Mouse (Mus musculus) heart, embryonic 11.5 days (tissue): Measurements from ENCODE around the gene Fancc. TPM values are rescaled to one million over a fixed set of nuclear protein-coding genes. Genes with fewer than 3 reads are reported as not detected.

Source experiments
- ATAC-seq: fragments of 200-750 bp; cut with Nextera tagmentation; replicated peaks from 2 replicates; pipeline ENCODE4 v1.8.0; 2017; ENCODE audit warnings: moderate library complexity; ENCODE audit not compliant: insufficient number of reproducible peaks, low FRiP score, low TSS enrichment
- H3K27ac ChIP-seq: fragments of 300-500 bp; sonication (generic); 2 replicates; pipeline ENCODE4 v1.5.1; 2014; ENCODE audit warnings: mild to moderate bottlenecking, low read depth, low read length
- H3K27me3 ChIP-seq: fragments of 300-500 bp; sonication (generic); 2 replicates; pipeline ENCODE4 v1.6.1; 2014; ENCODE audit warnings: mild to moderate bottlenecking, low read length, mixed read lengths; ENCODE audit not compliant: control insufficient read depth, insufficient read depth
- H3K36me3 ChIP-seq: fragments of 300-500 bp; sonication (generic); 2 replicates; pipeline ENCODE4 v1.6.1; 2014; ENCODE audit warnings: mild to moderate bottlenecking, low read length, moderate library complexity, mixed read lengths; ENCODE audit not compliant: control insufficient read depth, insufficient read depth
- H3K4me1 ChIP-seq: fragments of 300-500 bp; sonication (generic); 2 replicates; pipeline ENCODE4 v1.6.1; 2014; ENCODE audit warnings: low read length; ENCODE audit not compliant: control insufficient read depth, insufficient read depth
- H3K4me2 ChIP-seq: fragments of 300-500 bp; sonication (generic); 2 replicates; pipeline ENCODE4 v1.6.1; 2014; ENCODE audit warnings: mild to moderate bottlenecking, moderate library complexity
- H3K4me3 ChIP-seq: fragments of 300-500 bp; sonication (generic); 2 replicates; pipeline ENCODE4 v1.5.1; 2014; ENCODE audit warnings: low read depth, low read length
- H3K9ac ChIP-seq: fragments of 300-500 bp; sonication (generic); 2 replicates; pipeline ENCODE4 v1.6.1; 2014; ENCODE audit warnings: mild to moderate bottlenecking, low read depth, low read length, moderate library complexity
- H3K9me3 ChIP-seq: fragments of 300-500 bp; sonication (generic); replicated peaks from 2 replicates; pipeline ENCODE4 v1.6.1; 2016; ENCODE audit warnings: low read length; ENCODE audit not compliant: control insufficient read depth
- WGBS: fragments of 180-500 bp; shearing (Covaris S2); extraction: QIAGEN DNeasy Blood & Tissue Kit; methylation state at CpG from one replicate; pipeline ENCODE4 v1.1.7; 2014; ENCODE audit not compliant: insufficient replicate concordance; 5-methylcytosine and 5-hydroxymethylcytosine counted together
- polyA plus RNA-seq: library from polyadenylated mRNA; unstranded; fragments of >200 nt; fragmentation: Nextera tagmentation; extraction: Ambion mirVana; gene quantifications from 2 replicates; pipeline ENCODE4 v1.2.1, GENCODE M21; 2014

Fancc gene
- 12.3 and 15.6 TPM in 2 replicates for polyA plus RNA-seq

GRCm38 (mm10) chr13:63496646-63497582 lies at the start of gene Fancc:
Fancc (minus strand) TSS chr13:63497278.
- peak within 1 kb of the TSS; percentile 12 for H3K9ac ChIP-seq
- no peaks in the 10 kb centered on the region for H3K36me3 ChIP-seq
- no peaks in the 10 kb centered on the region for H3K4me1 ChIP-seq
- ATAC-seq, result no peak
- H3K9me3 ChIP-seq, result no peaks in the 10 kb centered on the region
- 34% methylated on average over 23 of the region's 23 CpGs for WGBS
- H3K4me3 ChIP-seq, result no peak within 1 kb of the TSS
- H3K27me3 ChIP-seq, result no peaks in the 10 kb centered on the region
- H3K4me2 ChIP-seq, result peak within 1 kb of the TSS; percentile 46
- H3K27ac ChIP-seq, result no peak within 1 kb of the TSS

GRCm38 (mm10) chr13:63545291-63545690 lies 48.2 kb upstream of the Fancc start:
- H3K27ac ChIP-seq, result no peak overlapping the region
- no peak overlapping the region for H3K9ac ChIP-seq
- H3K36me3 ChIP-seq, result peaks cover 21% of the 10 kb centered on the region
- no peak overlapping the region for H3K4me3 ChIP-seq
- peaks cover 15% of the 10 kb centered on the region for H3K4me1 ChIP-seq
- H3K4me2 ChIP-seq, result no peak overlapping the region
- no peaks in the 10 kb centered on the region for H3K9me3 ChIP-seq
- 81% methylated on average over 7 of the region's 7 CpGs for WGBS
- H3K27me3 ChIP-seq, result no peaks in the 10 kb centered on the region
- no peak for ATAC-seq

GRCm38 (mm10) chr13:63544967-63545253 lies 47.8 kb upstream of the Fancc start:
- peaks cover 21% of the 10 kb centered on the region for H3K36me3 ChIP-seq
- no peak for ATAC-seq
- H3K27me3 ChIP-seq, result no peaks in the 10 kb centered on the region
- WGBS, result 57% methylated on average over 5 of the region's 5 CpGs
- H3K4me1 ChIP-seq, result peaks cover 14% of the 10 kb centered on the region
- no peak overlapping the region for H3K4me3 ChIP-seq
- H3K9ac ChIP-seq, result no peak overlapping the region
- H3K4me2 ChIP-seq, result no peak overlapping the region
- no peak overlapping the region for H3K27ac ChIP-seq
- H3K9me3 ChIP-seq, result no peaks in the 10 kb centered on the region

GRCm38 (mm10) chr13:63544119-63544966 lies 47.3 kb upstream of the Fancc start:
- H3K9ac ChIP-seq, result no peak overlapping the region
- no peak overlapping the region for H3K27ac ChIP-seq
- H3K36me3 ChIP-seq, result peaks cover 26% of the 10 kb centered on the region
- H3K4me1 ChIP-seq, result peaks cover 8% of the 10 kb centered on the region
- no peak overlapping the region for H3K4me2 ChIP-seq
- H3K27me3 ChIP-seq, result no peaks in the 10 kb centered on the region
- 76% methylated on average over 13 of the region's 13 CpGs for WGBS
- H3K9me3 ChIP-seq, result no peaks in the 10 kb centered on the region
- ATAC-seq, result no peak
- no peak overlapping the region for H3K4me3 ChIP-seq

- no peak overlapping the region for H3K27ac ChIP-seq
- H3K9me3 ChIP-seq, result no peaks in the 10 kb centered on the region
- H3K4me3 ChIP-seq, result no peak overlapping the region
- H3K36me3 ChIP-seq, result peaks cover 35% of the 10 kb centered on the region
- H3K4me1 ChIP-seq, result no peaks in the 10 kb centered on the region; the same call in 1 of the 2 replicates
- H3K9ac ChIP-seq, result no peak overlapping the region
- H3K4me2 ChIP-seq, result no peak overlapping the region
- 76% methylated on average over 6 of the region's 6 CpGs for WGBS
- H3K27me3 ChIP-seq, result no peaks in the 10 kb centered on the region
- no peak for ATAC-seq
Measured at GRCm38 (mm10) chr13:63543459-63543858, 46.4 kb upstream of the Fancc start.

GRCm38 (mm10) chr13:63542796-63543384 lies 45.8 kb upstream of the Fancc start:
- no peaks in the 10 kb centered on the region; the same call in 1 of the 2 replicates for H3K4me1 ChIP-seq
- 86% methylated on average over 3 of the region's 3 CpGs for WGBS
- no peak overlapping the region for H3K4me3 ChIP-seq
- H3K27ac ChIP-seq, result no peak overlapping the region
- H3K36me3 ChIP-seq, result peaks cover 40% of the 10 kb centered on the region
- no peak overlapping the region for H3K9ac ChIP-seq
- H3K4me2 ChIP-seq, result no peak overlapping the region
- ATAC-seq, result no peak
- H3K9me3 ChIP-seq, result no peaks in the 10 kb centered on the region
- H3K27me3 ChIP-seq, result no peaks in the 10 kb centered on the region

- no peaks in the 10 kb centered on the region for H3K27me3 ChIP-seq
- H3K4me2 ChIP-seq, result no peak overlapping the region
- H3K9me3 ChIP-seq, result no peaks in the 10 kb centered on the region
- no peak for ATAC-seq
- H3K27ac ChIP-seq, result no peak overlapping the region
- no peak overlapping the region for H3K4me3 ChIP-seq
- peaks cover 43% of the 10 kb centered on the region for H3K36me3 ChIP-seq
- H3K4me1 ChIP-seq, result no peaks in the 10 kb centered on the region; the same call in 1 of the 2 replicates
- no peak overlapping the region for H3K9ac ChIP-seq
Measured at GRCm38 (mm10) chr13:63541510-63541909, 44.4 kb upstream of the Fancc start.

GRCm38 (mm10) chr13:63540584-63540983 lies 43.5 kb upstream of the Fancc start:
- 89% methylated on average over 12 of the region's 12 CpGs for WGBS
- Histone ChIP-seq H3K9ac (no peak overlapping the region), H3K4me2 (no peak overlapping the region), H3K4me1 (no peaks in the 10 kb centered on the region; the same call in 1 of the 2 replicates), H3K4me3 (no peak overlapping the region), H3K36me3 (peaks cover 51% of the 10 kb centered on the region), H3K27me3 (no peaks in the 10 kb centered on the region), H3K27ac (no peak overlapping the region), H3K9me3 (no peaks in the 10 kb centered on the region)
- ATAC-seq, result no peak
